Mouse (Mus musculus) bone marrow macrophage, adult 2 months (primary cell): Measurements from ENCODE around the gene Olfr588-ps1. TPM values are rescaled to one million over a fixed set of nuclear protein-coding genes. Genes with fewer than 3 reads are reported as not detected.
"Not testable (repeated sequence)": the region's sequence is repeated elsewhere in the genome, so short reads cannot be mapped to it uniquely, and the experiment has no call there.

ENCODE experiments used
- H3K27ac ChIP-seq: 2 replicates; pipeline ENCODE4 v1.5.1; 2012; ENCODE audit warnings: low read depth, low read length; ENCODE audit not compliant: insufficient read depth
- H3K4me1 ChIP-seq: 2 replicates; pipeline ENCODE4 v1.6.1; 2012; ENCODE audit warnings: low read length; ENCODE audit not compliant: control insufficient read depth, insufficient read depth
- H3K4me3 ChIP-seq: 2 replicates; pipeline ENCODE4 v1.5.1; 2012; ENCODE audit warnings: mild to moderate bottlenecking, low read length, moderate library complexity; ENCODE audit not compliant: insufficient read depth
- CTCF ChIP-seq: IDR thresholded peaks from 2 replicates; pipeline ENCODE4 v1.5.1; 2012; ENCODE audit warnings: low read depth, mild to moderate bottlenecking, low read length, moderate library complexity
- POLR2A ChIP-seq: IDR thresholded peaks from 2 replicates; pipeline ENCODE4 v1.6.1; 2012; ENCODE audit warnings: mild to moderate bottlenecking, low read depth, low read length, borderline replicate concordance
- polyA plus RNA-seq: library from polyadenylated mRNA; stranded (reverse); fragments of >200 nt; gene quantifications from 2 replicates; pipeline ENCODE4 v1.2.4, GENCODE M21; 2012; ENCODE audit not compliant: missing spikeins, insufficient read depth, insufficient read length

Gene Olfr588-ps1
- not detected in 2 replicates for polyA plus RNA-seq

GRCm38 (mm10) chr7:103140579-103140978, at the start of gene Olfr588-ps1:
Gene Olfr588-ps1 (plus strand): TSS chr7:103140879.
- H3K4me3 ChIP-seq = no peak within 1 kb of the TSS
- H3K27ac ChIP-seq = no peak within 1 kb of the TSS
- TF ChIP-seq CTCF = no peak
- TF ChIP-seq POLR2A = no peak
- H3K4me1 ChIP-seq = no peaks in the 10 kb centered on the region

DNA sequence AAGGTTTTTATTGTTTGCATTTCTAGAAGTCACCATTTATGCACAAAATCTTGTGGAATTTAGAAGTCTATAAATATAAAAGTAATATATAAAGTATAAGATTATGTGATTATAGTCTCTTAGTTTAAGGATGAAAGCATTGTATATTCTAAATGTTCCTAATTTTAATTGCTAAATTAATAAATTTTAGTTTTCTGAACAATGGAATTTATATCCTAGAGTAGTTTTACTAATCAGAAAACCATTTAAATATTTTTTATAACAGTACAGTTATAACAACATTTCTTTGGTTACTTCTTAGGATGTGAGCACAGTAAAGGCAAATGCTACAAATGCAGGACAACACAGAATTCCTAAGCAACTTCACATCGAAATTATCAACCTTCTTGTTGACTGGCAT, 43.3 kb upstream of the Olfr588-ps1 start, which contains the start of gene Olfr585:
Gene Olfr585 (plus strand): TSS at position 301 of the 400 bp plus-strand sequence.
- H3K4me3 ChIP-seq = no peak within 1 kb of the TSS
- no peak within 1 kb of the TSS for H3K27ac ChIP-seq
- H3K4me1 ChIP-seq = no peaks in the 10 kb centered on the region
- no peak for TF ChIP-seq POLR2A
- no peak for TF ChIP-seq CTCF

DNA sequence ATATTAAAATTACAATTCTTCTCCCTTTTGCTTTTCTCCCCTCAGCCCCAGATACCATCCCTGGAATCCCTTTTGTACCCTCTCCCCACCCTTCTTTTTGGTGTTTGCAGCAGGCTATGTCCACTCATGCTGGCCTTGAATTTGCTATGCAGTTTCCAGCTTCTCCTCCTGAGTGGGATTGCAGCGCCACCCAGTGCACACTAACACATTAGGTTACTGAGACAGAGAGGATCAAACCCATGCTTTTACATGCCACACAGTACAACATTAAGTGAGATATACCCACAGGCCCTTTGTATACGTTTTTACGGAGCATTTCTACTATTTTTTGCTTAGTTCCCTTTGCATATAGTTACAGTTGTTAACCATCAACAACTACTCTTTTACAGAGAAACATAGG, 21.3 kb upstream of the Olfr588-ps1 start:
- TF ChIP-seq POLR2A = no peak
- no peak for TF ChIP-seq CTCF
- Histone ChIP-seq H3K4me1 (no peaks in the 10 kb centered on the region), H3K27ac (no peak overlapping the region), H3K4me3 (no peak overlapping the region)

DNA sequence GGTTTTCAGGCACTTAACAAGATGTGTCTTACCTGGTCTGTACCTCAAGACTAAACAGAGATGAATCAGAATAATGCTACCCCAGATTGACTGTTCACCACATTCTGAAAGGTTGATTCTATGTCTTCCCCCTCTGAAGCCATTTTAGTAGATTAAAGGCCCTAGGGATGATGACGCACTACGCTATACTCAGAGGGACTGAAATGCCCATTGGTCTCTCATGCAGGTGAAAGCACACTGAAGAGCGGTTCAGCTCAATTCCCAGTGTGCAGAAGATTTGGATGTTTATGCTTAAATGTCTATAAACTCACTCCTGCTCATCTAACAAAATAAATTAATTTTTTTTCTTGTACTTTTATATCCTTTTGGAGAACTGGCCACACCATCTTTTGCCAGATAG, 15.1 kb upstream of the Olfr588-ps1 start, which contains the start of gene Olfr586:
Gene Olfr586 (minus strand): TSS at position 101 of the 400 bp plus-strand sequence.
- Histone ChIP-seq H3K4me1 (no peaks in the 10 kb centered on the region), H3K4me3 (no peak within 1 kb of the TSS), H3K27ac (no peak within 1 kb of the TSS)
- TF ChIP-seq CTCF (no peak), POLR2A (no peak)

- Histone ChIP-seq H3K27ac (no peak within 1 kb of the TSS), H3K4me1 (no peaks in the 10 kb centered on the region), H3K4me3 (no peak within 1 kb of the TSS)
- TF ChIP-seq POLR2A (no peak), CTCF (no peak)
Observed at GRCm38 (mm10) chr7:103156256-103156655, 15.6 kb downstream of the Olfr588-ps1 start, which contains the start of gene Olfr589. Gene Olfr589 (minus strand): TSS chr7:103156356.

DNA sequence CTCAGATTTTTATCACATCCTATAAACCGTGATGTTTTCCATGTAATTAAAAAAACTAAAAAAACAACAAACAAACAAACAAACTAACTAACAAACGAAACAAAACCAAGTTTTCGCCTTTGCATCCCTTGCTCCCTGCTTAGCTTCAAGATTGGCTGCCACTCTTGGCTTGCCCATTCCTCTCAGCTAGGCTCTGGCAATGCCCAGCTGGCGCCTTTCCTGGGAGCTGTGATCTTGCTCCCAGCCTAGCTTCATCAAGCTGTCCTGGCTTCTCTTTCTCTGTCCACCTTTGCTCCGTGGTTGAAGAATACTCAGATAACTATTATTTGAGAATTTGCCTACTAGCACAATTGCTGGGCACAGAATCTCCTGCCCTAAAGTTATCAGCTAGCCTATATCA, 29.0 kb downstream of the Olfr588-ps1 start:
- no peak for TF ChIP-seq POLR2A
- no peak for TF ChIP-seq CTCF
- Histone ChIP-seq H3K4me1 (no peaks in the 10 kb centered on the region), H3K4me3 (no peak overlapping the region), H3K27ac (no peak overlapping the region)

DNA sequence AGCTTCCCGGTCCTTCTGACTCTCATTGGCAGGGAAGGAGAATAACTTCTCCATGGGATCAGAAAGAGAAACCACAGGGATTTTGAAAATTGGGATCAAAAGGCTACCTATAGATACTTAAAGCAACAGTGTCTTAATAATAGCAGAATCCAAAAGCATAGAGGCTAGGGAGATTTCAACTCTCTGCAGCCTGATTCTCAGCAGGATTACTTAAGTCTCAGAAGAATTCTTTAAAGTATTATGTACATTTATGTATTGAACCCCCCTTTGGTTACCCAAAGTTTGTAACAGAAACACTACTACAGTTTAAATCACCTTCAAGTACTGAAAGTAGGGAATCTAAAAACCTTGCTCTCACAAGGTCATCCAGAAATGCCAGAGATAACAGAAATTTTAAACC, 37.6 kb downstream of the Olfr588-ps1 start, which contains the start of gene Olfr591:
Gene Olfr591 (minus strand): TSS at position 101 of the 400 bp plus-strand sequence.
- TF ChIP-seq CTCF (no peak), POLR2A (no peak)

GRCm38 (mm10) chr7:103184503-103184902, 43.8 kb downstream of the Olfr588-ps1 start, which contains the start of gene Olfr592:
Gene Olfr592 (plus strand): TSS chr7:103184803.
- H3K27ac ChIP-seq, H3K4me3 ChIP-seq, H3K4me1 ChIP-seq: not testable (repeated sequence)

More for the DNA sequence above, 37.6 kb downstream of the Olfr588-ps1 start, which contains the start of gene Olfr591:
- H3K27ac ChIP-seq = no peak within 1 kb of the TSS
- no peak within 1 kb of the TSS for H3K4me3 ChIP-seq
- H3K4me1 ChIP-seq = no peaks in the 10 kb centered on the region

Other genes starting within 250 kb of the Olfr588-ps1 start
- gene Olfr569, start 250.0 kb upstream of the Olfr588-ps1 start, polyA plus RNA-seq = not detected in 2 replicates
- gene Olfr570, start 246.3 kb upstream of the Olfr588-ps1 start, polyA plus RNA-seq = not detected in 2 replicates
- gene Olfr571, start 223.3 kb upstream of the Olfr588-ps1 start, polyA plus RNA-seq = 0.11 TPM in 1 of 2 replicates, not detected in the other
- not detected in 2 replicates for gene Olfr572, start 216.5 kb upstream of the Olfr588-ps1 start, polyA plus RNA-seq
- not detected in 2 replicates for gene Olfr573-ps1, start 198.3 kb upstream of the Olfr588-ps1 start, polyA plus RNA-seq
- not detected in 2 replicates for gene Olfr574, start 192.4 kb upstream of the Olfr588-ps1 start, polyA plus RNA-seq
- gene Olfr575, start 182.1 kb upstream of the Olfr588-ps1 start, polyA plus RNA-seq = not detected in 2 replicates
- gene Olfr576, start 178.2 kb upstream of the Olfr588-ps1 start, polyA plus RNA-seq = not detected in 2 replicates
- not detected in 2 replicates for gene Olfr577, start 164.9 kb upstream of the Olfr588-ps1 start, polyA plus RNA-seq
- gene Olfr578, start 151.6 kb upstream of the Olfr588-ps1 start, polyA plus RNA-seq = not detected in 2 replicates
- gene Olfr582, start 102.9 kb upstream of the Olfr588-ps1 start, polyA plus RNA-seq = not detected in 2 replicates
- not detected in 2 replicates for gene Olfr583, start 89.6 kb upstream of the Olfr588-ps1 start, polyA plus RNA-seq
- not detected in 2 replicates for gene Olfr584, start 59.0 kb upstream of the Olfr588-ps1 start, polyA plus RNA-seq
- gene Olfr585, start 43.2 kb upstream of the Olfr588-ps1 start, polyA plus RNA-seq = not detected in 2 replicates
- gene Olfr586, start 15.2 kb upstream of the Olfr588-ps1 start, polyA plus RNA-seq = not detected in 2 replicates
- not detected in 2 replicates for gene Olfr589, start 15.5 kb downstream of the Olfr588-ps1 start, polyA plus RNA-seq
- gene Olfr591, start 37.5 kb downstream of the Olfr588-ps1 start, polyA plus RNA-seq = not detected in 2 replicates
- gene Olfr592, start 43.9 kb downstream of the Olfr588-ps1 start, polyA plus RNA-seq = not detected in 2 replicates
- not detected in 2 replicates for gene Olfr593, start 71.0 kb downstream of the Olfr588-ps1 start, polyA plus RNA-seq
- not detected in 2 replicates for gene Olfr594, start 76.1 kb downstream of the Olfr588-ps1 start, polyA plus RNA-seq
- gene Usp17ld, start 111.6 kb downstream of the Olfr588-ps1 start, polyA plus RNA-seq = not detected in 2 replicates
- not detected in 2 replicates for gene Olfr596, start 164.8 kb downstream of the Olfr588-ps1 start, polyA plus RNA-seq
- 0.29 TPM in 1 of 2 replicates, not detected in the other for gene Olfr597, start 175.4 kb downstream of the Olfr588-ps1 start, polyA plus RNA-seq
- gene Olfr598, start 182.7 kb downstream of the Olfr588-ps1 start, polyA plus RNA-seq = not detected in 2 replicates
- not detected in 2 replicates for gene Olfr599, start 195.0 kb downstream of the Olfr588-ps1 start, polyA plus RNA-seq
- gene Olfr600, start 208.8 kb downstream of the Olfr588-ps1 start, polyA plus RNA-seq = not detected in 2 replicates
- not detected in 2 replicates for gene Olfr601, start 221.8 kb downstream of the Olfr588-ps1 start, polyA plus RNA-seq
- not detected in 2 replicates for gene Olfr603, start 245.3 kb downstream of the Olfr588-ps1 start, polyA plus RNA-seq